9 mouse cellular contexts compared by ENCODE assay signal in the genomic region with DNA sequence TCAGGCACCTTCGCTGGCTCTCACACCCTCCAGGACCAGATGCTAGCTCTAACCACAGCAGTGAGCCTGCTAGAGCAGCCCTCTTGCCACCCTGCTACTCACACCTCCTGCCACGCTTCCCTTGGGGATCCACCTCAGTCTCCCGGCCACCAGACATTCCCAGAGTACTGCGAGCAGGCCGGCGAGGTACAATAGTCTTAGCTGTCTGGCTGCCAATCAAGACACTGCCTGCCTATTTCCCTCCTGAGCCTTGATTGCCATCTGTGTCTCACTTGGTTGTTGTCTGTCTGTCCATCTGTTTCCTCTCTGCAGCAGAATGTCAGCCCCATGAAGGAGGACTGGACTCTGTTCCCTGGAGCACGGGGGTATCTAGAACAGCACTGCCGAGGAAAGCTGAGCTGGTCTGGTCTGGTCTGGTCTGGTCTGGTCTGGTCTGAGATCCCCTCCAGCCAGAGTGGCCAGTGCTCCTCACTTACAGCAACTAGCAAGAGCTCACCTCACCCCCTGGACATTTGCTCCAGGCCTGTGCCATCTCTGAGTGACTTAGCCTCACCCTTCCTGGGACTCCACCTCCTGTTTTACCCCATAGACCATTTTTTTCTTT. TPM values are rescaled to one million over a fixed set of nuclear protein-coding genes. Genes with fewer than 3 reads are reported as not detected.
DNase-seq lines count a peak whose midpoint lies in the region; ATAC-seq and TF ChIP-seq lines count a peak whose summit lies in the region.
"Had no signal": no experiment of that assay in that cellular context is flagged by ENCODE, and none has a peak within 500 bp of the region (broad histone marks: within the 10 kb centered on the region; RNA-seq: fewer than 3 reads in every experiment).

No protein-coding gene starts in this region.

- no peaks in the 10 kb centered on the region for H3K36me3 ChIP-seq in stomach, embryonic 16.5 days (ENCODE audit: control insufficient read depth, insufficient read depth, low read length)
- peaks cover 15% of the 10 kb centered on the region for H3K36me3 ChIP-seq in stomach, postnatal 0 days (ENCODE audit: control insufficient read depth, insufficient read depth, low read length)
- no peaks in the 10 kb centered on the region for H3K36me3 ChIP-seq in forebrain, embryonic 12.5 days (replicated peaks)
- 0 out of 2 replicates have a peak, but pooled peaks cover under 1% of the 10 kb centered on the region for H3K36me3 ChIP-seq in limb, embryonic 11.5 days (ENCODE audit: control insufficient read depth, insufficient read depth, low read length)

- WGBS in stomach, embryonic 16.5 days = 63% methylated on average over 8 of the region's 8 CpGs
- 59% methylated on average over 8 of the region's 8 CpGs for WGBS in stomach, postnatal 0 days
- WGBS in forebrain, embryonic 12.5 days = 54% methylated on average over 8 of the region's 8 CpGs
- WGBS in limb, embryonic 11.5 days = 70% methylated on average over 8 of the region's 8 CpGs

- TF ChIP-seq EP300 in stomach, postnatal 0 days (optimal IDR thresholded peaks at IDR 0.05) = no peak

- no peak for DNase-seq in stomach, postnatal 0 days (ENCODE audit: low spot score)
- DNase-seq in limb, embryonic 11.5 days (ENCODE audit: low spot score) = no peak
- DNase-seq in yolk sac, embryonic 10.5 days (ENCODE audit: low spot score) = peak; percentile 70
- no peak for DNase-seq in urinary bladder, postnatal 4 days (ENCODE audit: low spot score in 2 of 2)
- no peak for DNase-seq in thymus, postnatal 0 days (ENCODE audit: low spot score)
- no peak for DNase-seq in embryo, embryonic 9.5 days (ENCODE audit: extremely low spot score)

- peak overlapping the region; percentile 5; the same call in 1 of the 2 replicates for H3K27ac ChIP-seq in stomach, embryonic 16.5 days (ENCODE audit: low read length)
- no peak overlapping the region; the same call in 1 of the 2 replicates for H3K27ac ChIP-seq in stomach, postnatal 0 days (replicated peaks)
- peak overlapping the region; percentile 73 for H3K27ac ChIP-seq in forebrain, embryonic 12.5 days
- H3K27ac ChIP-seq in limb, embryonic 11.5 days (replicated peaks; ENCODE audit: low read depth, low read length) = 0 out of 2 replicates have a peak overlapping the region, but pooled peaks have one; percentile 12
- H3K27ac ChIP-seq: kidney, postnatal 0 days had no signal

- H3K27me3 ChIP-seq in stomach, embryonic 16.5 days (ENCODE audit: control insufficient read depth, insufficient read depth, low read length) = no peaks in the 10 kb centered on the region
- H3K27me3 ChIP-seq in stomach, postnatal 0 days (ENCODE audit: control insufficient read depth, insufficient read depth, low read length) = no peaks in the 10 kb centered on the region
- H3K27me3 ChIP-seq in forebrain, embryonic 12.5 days = no peaks in the 10 kb centered on the region
- no peaks in the 10 kb centered on the region for H3K27me3 ChIP-seq in limb, embryonic 11.5 days (ENCODE audit: control insufficient read depth, insufficient read depth, low read length)

- ATAC-seq in stomach, embryonic 16.5 days (ENCODE audit: insufficient read depth, low FRiP score) = no peak
- no peak for ATAC-seq in stomach, postnatal 0 days (ENCODE audit: low FRiP score, low TSS enrichment)
- ATAC-seq in forebrain, embryonic 12.5 days (ENCODE audit: low FRiP score) = peak; percentile 59; the same call in 1 of the 2 replicates
- no peak for ATAC-seq in limb, embryonic 11.5 days (ENCODE audit: insufficient number of reproducible peaks, low FRiP score, low TSS enrichment, low read depth)

- no peaks in the 10 kb centered on the region for H3K9me3 ChIP-seq in stomach, embryonic 16.5 days (replicated peaks; ENCODE audit: control insufficient read depth, low read length)
- H3K9me3 ChIP-seq in stomach, postnatal 0 days (ENCODE audit: control insufficient read depth, low read length) = no peaks in the 10 kb centered on the region
- no peaks in the 10 kb centered on the region for H3K9me3 ChIP-seq in forebrain, embryonic 12.5 days
- no peaks in the 10 kb centered on the region for H3K9me3 ChIP-seq in limb, embryonic 11.5 days (ENCODE audit: control insufficient read depth, low read length)

- 0 out of 2 replicates have a peak, but pooled peaks cover 4% of the 10 kb centered on the region for H3K4me1 ChIP-seq in stomach, embryonic 16.5 days (ENCODE audit: control insufficient read depth, insufficient read depth, low read length)
- no peaks in the 10 kb centered on the region for H3K4me1 ChIP-seq in stomach, postnatal 0 days (replicated peaks; ENCODE audit: control insufficient read depth, insufficient read depth)
- peaks cover 27% of the 10 kb centered on the region for H3K4me1 ChIP-seq in forebrain, embryonic 12.5 days
- H3K4me1 ChIP-seq in limb, embryonic 11.5 days (ENCODE audit: control insufficient read depth, insufficient read depth, low read length) = no peaks in the 10 kb centered on the region

- no peak for TF ChIP-seq CTCF in stomach, postnatal 0 days (IDR thresholded peaks at IDR 0.05; ENCODE audit: low read depth)

- H3K9ac ChIP-seq in stomach, embryonic 16.5 days (ENCODE audit: low read length) = no peak overlapping the region
- no peak overlapping the region; the same call in 1 of the 2 replicates for H3K9ac ChIP-seq in stomach, postnatal 0 days (ENCODE audit: low read length)
- 0 out of 2 replicates have a peak overlapping the region, but pooled peaks have one; percentile 12 for H3K9ac ChIP-seq in forebrain, embryonic 12.5 days
- no peak overlapping the region for H3K9ac ChIP-seq in limb, embryonic 11.5 days (ENCODE audit: low read length)

- no peak overlapping the region for H3K4me2 ChIP-seq in stomach, embryonic 16.5 days (ENCODE audit: low read depth, low read length)
- no peak overlapping the region for H3K4me2 ChIP-seq in stomach, postnatal 0 days (replicated peaks; ENCODE audit: low read depth)
- H3K4me2 ChIP-seq in forebrain, embryonic 12.5 days = no peak overlapping the region
- H3K4me2 ChIP-seq in limb, embryonic 11.5 days (ENCODE audit: low read depth, severe bottlenecking) = no peak overlapping the region

- H3K4me3 ChIP-seq in stomach, embryonic 16.5 days (replicated peaks; ENCODE audit: low read length) = no peak overlapping the region
- H3K4me3 ChIP-seq in stomach, postnatal 0 days (ENCODE audit: low read depth, low read length) = no peak overlapping the region
- no peak overlapping the region for H3K4me3 ChIP-seq in forebrain, embryonic 12.5 days (replicated peaks)
- no peak overlapping the region for H3K4me3 ChIP-seq in limb, embryonic 11.5 days (ENCODE audit: low read depth, low read length)

RNA-seq across cellular contexts. Expression of gene Dpf1, which starts 38.8 kb away (rescaled TPM):
- 5.3 and 5.9 TPM in 2 replicates for polyA plus RNA-seq in stomach, embryonic 16.5 days (2015; fragmentation: Nextera tagmentation; extraction: Ambion mirVana)
- polyA plus RNA-seq in stomach, postnatal 0 days (2015; fragmentation: Nextera tagmentation; extraction: Ambion mirVana) = 1.9 TPM in 2 replicates
- polyA plus RNA-seq in forebrain, embryonic 12.5 days (2016; fragmentation: Nextera tagmentation; extraction: Ambion mirVana) = 118 and 147 TPM in 2 replicates
- polyA plus RNA-seq in limb, embryonic 11.5 days (2014; fragmentation: Nextera tagmentation; extraction: Ambion mirVana) = 30.0 and 35.2 TPM in 2 replicates
- polyA plus RNA-seq in thymus, postnatal 0 days (2015; fragmentation: Nextera tagmentation; extraction: Ambion mirVana) = 3.0 and 3.5 TPM in 2 replicates

RNA-seq across cellular contexts. Expression of gene Ppp1r14a, which starts 53.5 kb away (rescaled TPM):
- polyA plus RNA-seq in stomach, embryonic 16.5 days (2015; fragmentation: Nextera tagmentation; extraction: Ambion mirVana) = 46.8 and 48.8 TPM in 2 replicates
- polyA plus RNA-seq in stomach, postnatal 0 days (2015; fragmentation: Nextera tagmentation; extraction: Ambion mirVana) = 53.3 and 64.8 TPM in 2 replicates
- polyA plus RNA-seq in forebrain, embryonic 12.5 days (2016; fragmentation: Nextera tagmentation; extraction: Ambion mirVana) = 14.8 and 16.5 TPM in 2 replicates
- 3.5 and 3.8 TPM in 2 replicates for polyA plus RNA-seq in limb, embryonic 11.5 days (2014; fragmentation: Nextera tagmentation; extraction: Ambion mirVana)
- polyA plus RNA-seq in thymus, postnatal 0 days (2015; fragmentation: Nextera tagmentation; extraction: Ambion mirVana) = 3.1 and 3.4 TPM in 2 replicates
